Mouse (Mus musculus) lung, postnatal 0 days (tissue): ENCODE measurements around the gene Arf1.
A peak's percentile ranks its signal among the peaks of the same experiment; 100 is the strongest.

ENCODE experiments used
- CTCF ChIP-seq: IDR thresholded peaks from 2 replicates; pipeline ENCODE4 v1.5.1; 2016; ENCODE audit warnings: antibody characterized with exemption, mild to moderate bottlenecking
- EP300 ChIP-seq: IDR thresholded peaks from 2 replicates; pipeline ENCODE4 v1.6.1; 2016; ENCODE audit warnings: antibody characterized with exemption, mild to moderate bottlenecking, control low read depth

- peak; percentile 65 for TF ChIP-seq CTCF
- no peak for TF ChIP-seq EP300
Measured at GRCm38 (mm10) chr11:59232797-59233196, 4.7 kb upstream of the Arf1 start.
